Mouse (Mus musculus): Measurements from ENCODE around the gene Ccer1. TPM values are rescaled to one million over a fixed set of nuclear protein-coding genes. Genes with fewer than 3 reads are reported as not detected.

Gene Ccer1
- polyA plus RNA-seq (2012; rRNA removed), result not detected in 2 replicates

GRCm38 (mm10) chr10:97692913-97693312 is at the start of gene Ccer1:
Gene Ccer1 (plus strand): TSS chr10:97693059.

GRCm38 (mm10) chr10:97643768-97644167 is 49.1 kb upstream of the Ccer1 start, which contains the start of gene Epyc:
Gene Epyc (plus strand): TSS chr10:97644068.

DNA sequence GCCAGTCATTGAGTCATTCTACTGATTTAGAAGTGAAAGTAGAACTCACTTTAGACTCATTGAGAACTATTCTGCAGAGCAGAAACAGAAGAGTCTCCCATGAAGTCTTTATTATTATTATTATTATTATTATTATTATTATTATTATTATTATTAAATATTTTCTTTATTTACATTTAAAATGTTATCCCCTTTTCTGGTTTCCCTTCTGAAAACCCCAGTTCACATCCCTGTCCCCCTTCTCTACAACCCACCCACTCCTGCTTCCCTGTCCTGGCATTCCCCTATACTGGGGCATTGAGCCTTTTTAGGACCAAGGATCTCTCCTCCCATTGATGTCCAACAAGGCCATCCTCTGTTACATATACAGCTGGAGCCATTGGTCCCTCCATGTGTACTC is 33.8 kb downstream of the Ccer1 start, which contains the start of gene C030005K15Rik:
TSS of gene C030005K15Rik (minus strand) at position 101 of the 400 bp plus-strand sequence.

Other genes with a start within 250 kb of the Ccer1 start
- 54.6 and 68.5 TPM in 2 replicates for gene Dcn, start 213.4 kb upstream of the Ccer1 start, polyA plus RNA-seq (2012; rRNA removed)
- 11.4 and 22.7 TPM in 2 replicates for gene Lum, start 127.9 kb upstream of the Ccer1 start, polyA plus RNA-seq (2012; rRNA removed)
- gene Kera, start 86.2 kb upstream of the Ccer1 start, polyA plus RNA-seq (2012; rRNA removed), result 0.08 and 0.40 TPM in 2 replicates
- gene Epyc, start 49.0 kb upstream of the Ccer1 start, polyA plus RNA-seq (2012; rRNA removed), result 0.34 and 0.35 TPM in 2 replicates
- not detected in 2 replicates for gene C030005K15Rik, start 33.7 kb downstream of the Ccer1 start, polyA plus RNA-seq (2012; rRNA removed)

Data from central nervous system, embryonic 18 days (tissue).